Mouse (Mus musculus): ENCODE measurements around the gene Ank3.
"Not testable (repeated sequence)": the region's sequence is repeated elsewhere in the genome, so short reads cannot be mapped to it uniquely, and the experiment has no call there.

Ank3 gene

GRCm38 (mm10) chr10:69892162-69892561 is 493.6 kb downstream of the Ank3 start:
- DNase-seq (ENCODE audit: low read depth, low spot score), result no peak

- DNase-seq (ENCODE audit: low read depth, low spot score), result no peak
Measured at GRCm38 (mm10) chr10:69895606-69896005, 497.0 kb downstream of the Ank3 start.

- DNase-seq (ENCODE audit: low read depth, low spot score), result peak; percentile 85
Measured at GRCm38 (mm10) chr10:69897927-69898326, 499.4 kb downstream of the Ank3 start.

- no peak for DNase-seq (ENCODE audit: low read depth, low spot score)
Measured at GRCm38 (mm10) chr10:69898821-69899220, 500.2 kb downstream of the Ank3 start.

GRCm38 (mm10) chr10:69899788-69900187 is 501.2 kb downstream of the Ank3 start:
- DNase-seq (ENCODE audit: low read depth, low spot score), result peak; percentile 78

- DNase-seq (ENCODE audit: low read depth, low spot score), result no peak
Measured at GRCm38 (mm10) chr10:69902024-69902423, 503.5 kb downstream of the Ank3 start.

GRCm38 (mm10) chr10:69904321-69904720 is 505.7 kb downstream of the Ank3 start:
- DNase-seq (ENCODE audit: low read depth, low spot score), result no peak

- DNase-seq (ENCODE audit: low read depth, low spot score), result no peak
Measured at GRCm38 (mm10) chr10:69907795-69908764, 509.5 kb downstream of the Ank3 start.

GRCm38 (mm10) chr10:69909856-69910255 is 511.3 kb downstream of the Ank3 start:
- no peak for DNase-seq (ENCODE audit: low read depth, low spot score)

- DNase-seq (ENCODE audit: low read depth, low spot score), result not testable (repeated sequence)
Measured at GRCm38 (mm10) chr10:69910304-69910703, 511.7 kb downstream of the Ank3 start.

GRCm38 (mm10) chr10:69910726-69911125 is 512.2 kb downstream of the Ank3 start:
- not testable (repeated sequence) for DNase-seq (ENCODE audit: low read depth, low spot score)

GRCm38 (mm10) chr10:69915566-69915965 is 517.0 kb downstream of the Ank3 start:
- no peak for DNase-seq (ENCODE audit: low read depth, low spot score)

- DNase-seq (ENCODE audit: low read depth, low spot score), result no peak
Measured at GRCm38 (mm10) chr10:69916205-69916604, 517.6 kb downstream of the Ank3 start.

- DNase-seq (ENCODE audit: low read depth, low spot score), result no peak
Measured at GRCm38 (mm10) chr10:69916689-69917435, 518.3 kb downstream of the Ank3 start.

- no peak for DNase-seq (ENCODE audit: low read depth, low spot score)
Measured at GRCm38 (mm10) chr10:69917711-69918110, 519.1 kb downstream of the Ank3 start.

- no peak for DNase-seq (ENCODE audit: low read depth, low spot score)
Measured at GRCm38 (mm10) chr10:69918461-69919151, 520.0 kb downstream of the Ank3 start.

GRCm38 (mm10) chr10:69919152-69919492 is 520.5 kb downstream of the Ank3 start:
- no peak for DNase-seq (ENCODE audit: low read depth, low spot score)

- DNase-seq (ENCODE audit: low read depth, low spot score), result peak; percentile 45
Measured at GRCm38 (mm10) chr10:69919746-69920145, 521.2 kb downstream of the Ank3 start.

- DNase-seq (ENCODE audit: low read depth, low spot score), result no peak
Measured at GRCm38 (mm10) chr10:69922076-69922475, 523.5 kb downstream of the Ank3 start.

GRCm38 (mm10) chr10:69923801-69924200 is 525.2 kb downstream of the Ank3 start:
- no peak for DNase-seq (ENCODE audit: low read depth, low spot score)

GRCm38 (mm10) chr10:69924321-69924720 is 525.7 kb downstream of the Ank3 start:
- DNase-seq (ENCODE audit: low read depth, low spot score), result no peak

GRCm38 (mm10) chr10:69924845-69925244 is 526.3 kb downstream of the Ank3 start:
- no peak for DNase-seq (ENCODE audit: low read depth, low spot score)

Measured in telencephalon, adult 2 months (tissue).